Mouse (Mus musculus) heart, postnatal 0 days (tissue): Measurements from ENCODE around the gene Plcb4.

Experiments used
- CTCF ChIP-seq: IDR thresholded peaks from 2 replicates; pipeline ENCODE4 v1.5.1; 2016; ENCODE audit warnings: antibody characterized with exemption, control low read depth, low read depth
- EP300 ChIP-seq: IDR thresholded peaks from 2 replicates; pipeline ENCODE4 v1.6.1; 2016; ENCODE audit warnings: antibody characterized with exemption, low read depth

- no peak for TF ChIP-seq CTCF
- TF ChIP-seq EP300, result no peak
These were observed 111.4 kb downstream of the Plcb4 start for GRCm38 (mm10) chr2:135770226-135770625.
